ENCODE assay signal across 8 mouse cellular contexts in genomic region chr11:95648827-95649226, GRCm38 (mm10). TPM values are rescaled to one million over a fixed set of nuclear protein-coding genes. Genes with fewer than 3 reads are reported as not detected.
DNase-seq lines count a peak whose midpoint lies in the region; ATAC-seq and TF ChIP-seq lines count a peak whose summit lies in the region.

No protein-coding gene starts in this region.

- H3K79me2 ChIP-seq in CH12.LX (replicated peaks; ENCODE audit: control insufficient read depth, extremely low read depth, insufficient read depth, poor library complexity, severe bottlenecking) = no peaks in the 10 kb centered on the region

- dilution Hi-C loops in CH12.LX (cut with MboI; ENCODE audit: extremely low pct_ligation_motif_present, extremely low pct_unique_long_range_greater_than_20kb, low sequenced_read_pairs) = no loop called here

- no peak overlapping the region for H3K9ac ChIP-seq in CH12.LX (ENCODE audit: insufficient read depth, low read depth)
- H3K9ac ChIP-seq in embryonic facial prominence, embryonic 11.5 days (replicated peaks; ENCODE audit: low read length) = no peak overlapping the region
- no peak overlapping the region for H3K9ac ChIP-seq in lung, embryonic 16.5 days (ENCODE audit: low read length)

- H3K9me3 ChIP-seq in CH12.LX (replicated peaks; ENCODE audit: low read length) = no peaks in the 10 kb centered on the region
- H3K9me3 ChIP-seq in embryonic facial prominence, embryonic 11.5 days (replicated peaks; ENCODE audit: control insufficient read depth, low read length) = no peaks in the 10 kb centered on the region
- no peaks in the 10 kb centered on the region for H3K9me3 ChIP-seq in lung, embryonic 16.5 days (ENCODE audit: control insufficient read depth, low read length)

- 6% methylated on average over 4 of the region's 4 CpGs for WGBS in embryonic facial prominence, embryonic 11.5 days
- WGBS in lung, embryonic 16.5 days = 4% methylated on average over 4 of the region's 4 CpGs

- H3K4me1 ChIP-seq in CH12.LX (ENCODE audit: control insufficient read depth in 1 of 2, insufficient read depth in 2 of 2) = peaks cover 4 to 7% of the 10 kb centered on the region in 2 experiments
- H3K4me1 ChIP-seq in embryonic facial prominence, embryonic 11.5 days (ENCODE audit: control insufficient read depth, insufficient read depth, low read length) = peaks cover 18% of the 10 kb centered on the region
- H3K4me1 ChIP-seq in lung, embryonic 16.5 days (replicated peaks; ENCODE audit: control insufficient read depth, insufficient read depth, low read length) = peaks cover 8% of the 10 kb centered on the region

- peak; percentile 98 to 100 for TF ChIP-seq CTCF in CH12.LX (conservative IDR thresholded peaks at IDR 0.05 in 1 of 2, IDR thresholded peaks at IDR 0.05 in 1 of 2; ENCODE audit: low read depth in 2 of 2, low read length in 2 of 2)

- no peak overlapping the region for H3K27ac ChIP-seq in CH12.LX (ENCODE audit: insufficient read depth, low read depth)
- no peak overlapping the region for H3K27ac ChIP-seq in embryonic facial prominence, embryonic 11.5 days (replicated peaks; ENCODE audit: low read depth, low read length)
- no peak overlapping the region for H3K27ac ChIP-seq in lung, embryonic 16.5 days (ENCODE audit: low read length)

- H3K4me3 ChIP-seq in CH12.LX (replicated peaks in 1 of 3; ENCODE audit: low read depth in 2 of 3, low read length in 2 of 3, poor library complexity in 1 of 3) = no peak overlapping the region
- H3K4me3 ChIP-seq in embryonic facial prominence, embryonic 11.5 days (ENCODE audit: low read depth, low read length) = no peak overlapping the region
- H3K4me3 ChIP-seq in lung, embryonic 16.5 days (ENCODE audit: low read length) = no peak overlapping the region

- peak; percentile 63 for DNase-seq in CH12.LX (ENCODE audit: extremely low read depth)
- peak; percentile 88 for DNase-seq in adrenal gland, postnatal 14 days
- DNase-seq in embryonic facial prominence, embryonic 11.5 days (ENCODE audit: low spot score) = peak; percentile 88
- DNase-seq in heart, postnatal 14 days = peak; percentile 68 to 83
- DNase-seq in layer of hippocampus, adult 11-12 months (ENCODE audit: low spot score) = peak; percentile 86
- peak; percentile 22 to 43 for DNase-seq in right cerebral cortex, postnatal 36 days (ENCODE audit: low spot score in 2 of 2)
- peak; percentile 68 for DNase-seq in urinary bladder, postnatal 25 days (ENCODE audit: low spot score)

- TF ChIP-seq RAD21 in CH12.LX (IDR thresholded peaks at IDR 0.05; ENCODE audit: low read depth, low read length) = peak; percentile 96

- H3K4me2 ChIP-seq in CH12.LX (ENCODE audit: insufficient read depth, low read depth, poor library complexity, severe bottlenecking) = no peak overlapping the region
- no peak overlapping the region for H3K4me2 ChIP-seq in embryonic facial prominence, embryonic 11.5 days (ENCODE audit: low read depth, low read length)
- H3K4me2 ChIP-seq in lung, embryonic 16.5 days (ENCODE audit: low read depth, low read length) = no peak overlapping the region

- no peak; the same call in 1 of the 2 replicates for ATAC-seq in embryonic facial prominence, embryonic 11.5 days (replicated peaks; ENCODE audit: insufficient number of reproducible peaks, low FRiP score, low TSS enrichment, low read depth)
- peak; percentile 68 for ATAC-seq in lung, embryonic 16.5 days (ENCODE audit: low read depth)

- no peak for TF ChIP-seq POLR2A in CH12.LX (IDR thresholded peaks at IDR 0.05; ENCODE audit: low read depth, low read length)

- intact Hi-C loops in heart, postnatal 14 days (cut with DNase I) = loop anchor here (1.0 to 2.0 kb wide), 2 partner anchors 62 to 116 kb away; partner anchors contain the start of gene Ngfr

- H3K27me3 ChIP-seq in CH12.LX (replicated peaks) = peaks cover 94% of the 10 kb centered on the region
- H3K27me3 ChIP-seq in embryonic facial prominence, embryonic 11.5 days (ENCODE audit: control insufficient read depth, insufficient read depth, low read length) = peaks cover 10% of the 10 kb centered on the region
- H3K27me3 ChIP-seq in lung, embryonic 16.5 days (ENCODE audit: control insufficient read depth, insufficient read depth, low read depth, low read length) = peaks cover 23% of the 10 kb centered on the region; the same call in 1 of the 2 replicates

- in situ Hi-C loops in CH12.LX (cut with MboI; ENCODE audit: low pct_ligation_motif_present, low pct_unique_long_range_greater_than_20kb, low sequenced_read_pairs) = no loop called here

- no peaks in the 10 kb centered on the region for H3K36me3 ChIP-seq in CH12.LX (replicated peaks in 1 of 2; ENCODE audit: control insufficient read depth in 1 of 2, insufficient read depth in 1 of 2, low read length in 1 of 2)
- no peaks in the 10 kb centered on the region for H3K36me3 ChIP-seq in embryonic facial prominence, embryonic 11.5 days (replicated peaks; ENCODE audit: control insufficient read depth, insufficient read depth, low read depth, low read length)
- H3K36me3 ChIP-seq in lung, embryonic 16.5 days (ENCODE audit: control insufficient read depth, insufficient read depth, low read length) = no peaks in the 10 kb centered on the region

- TF ChIP-seq EP300 in CH12.LX (IDR thresholded peaks at IDR 0.05; ENCODE audit: low read length) = no peak

TF ChIP-seq in CH12.LX, 34 proteins besides CTCF, POLR2A, EP300 and RAD21:
- TF ChIP-seq ZNF384 (IDR thresholded peaks at IDR 0.05; ENCODE audit: low read depth, low read length) (peak; percentile 51; the same call in 1 of the 2 replicates), IRF4 (IDR thresholded peaks at IDR 0.05; ENCODE audit: low read depth, low read length) (peak; percentile 37; the same call in 1 of the 2 replicates), MEF2A (IDR thresholded peaks at IDR 0.05; ENCODE audit: borderline replicate concordance, low read depth, low read length) (no peak), NRF1 (IDR thresholded peaks at IDR 0.05; ENCODE audit: low read depth, low read length) (no peak), ZC3H11A (IDR thresholded peaks at IDR 0.05; ENCODE audit: low read depth, low read length) (peak; percentile 13; the same call in 1 of the 2 replicates), SMC3 (IDR thresholded peaks at IDR 0.05; ENCODE audit: low read depth, low read length) (peak; percentile 93), KAT2A (IDR thresholded peaks at IDR 0.05; ENCODE audit: insufficient replicate concordance, low read length) (0 out of 2 replicates have a peak, but pooled peaks have one; percentile 54), MYC (IDR thresholded peaks at IDR 0.05; ENCODE audit: low read depth, low read length) (peak; percentile 15; the same call in 1 of the 2 replicates)

RNA-seq across cellular contexts. Expression of gene Phb, which starts 17.9 kb away (rescaled TPM):
- total RNA-seq in CH12.LX (2012; rRNA removed) (512 and 606 TPM in 2 replicates), CH12.LX (2014; rRNA removed) (699 and 784 TPM in 2 replicates)
- polyA plus RNA-seq in CH12.LX (2012; ENCODE audit: insufficient read length, low read depth) = 405 and 413 TPM in 2 replicates
- total RNA-seq in adrenal gland, postnatal 14 days (2021) = 332 and 338 TPM in 2 replicates
- 244 and 253 TPM in 2 replicates for polyA plus RNA-seq in embryonic facial prominence, embryonic 11.5 days (2014; fragmentation: Nextera tagmentation; extraction: Ambion mirVana)
- 100 to 1,000 TPM; 338 to 341 TPM for total RNA-seq in heart, postnatal 14 days (2021)
- 167 and 190 TPM in 2 replicates for polyA plus RNA-seq in lung, embryonic 16.5 days (2015; fragmentation: Nextera tagmentation; extraction: Ambion mirVana)

Comparison
In these comparisons a context has a peak if more than half of its experiments do, and no peak if none do; other contexts are left out.
1. DNase-seq: peak in every context shown above with its lines; median percentile 88 in adrenal gland, postnatal 14 days; 88 in embryonic facial prominence, embryonic 11.5 days; 86 in layer of hippocampus, adult 11-12 months; 76 in heart, postnatal 14 days; 68 in urinary bladder, postnatal 25 days; 63 in CH12.LX; 32 in right cerebral cortex, postnatal 36 days.